Mouse (Mus musculus) embryonic facial prominence, embryonic 11.5 days (tissue): Measurements from ENCODE around the gene Olfr749. TPM values are rescaled to one million over a fixed set of nuclear protein-coding genes. Genes with fewer than 3 reads are reported as not detected.
"Not testable (repeated sequence)": the region's sequence is repeated elsewhere in the genome, so short reads cannot be mapped to it uniquely, and the experiment has no call there.

Experiments used
- ATAC-seq: fragments of 200-750 bp; cut with Nextera tagmentation; replicated peaks from 2 replicates; pipeline ENCODE4 v1.8.0; 2017; ENCODE audit warnings: low read depth; ENCODE audit not compliant: insufficient number of reproducible peaks, low FRiP score, low TSS enrichment
- DNase-seq: peaks from one replicate; pipeline ENCODE4 v3.0.0-alpha.2; 2015; ENCODE audit warnings: low spot score
- H3K27ac ChIP-seq: fragments of 300-500 bp; sonication (generic); replicated peaks from 2 replicates; pipeline ENCODE4 v1.5.1; 2014; ENCODE audit warnings: mild to moderate bottlenecking, low read depth, low read length, control low read depth
- H3K27me3 ChIP-seq: fragments of 300-500 bp; sonication (generic); 2 replicates; pipeline ENCODE4 v1.6.1; 2014; ENCODE audit warnings: mild to moderate bottlenecking, low read length, moderate library complexity, mixed read lengths; ENCODE audit not compliant: control insufficient read depth, insufficient read depth
- H3K36me3 ChIP-seq: fragments of 300-500 bp; sonication (generic); replicated peaks from 2 replicates; pipeline ENCODE4 v1.6.1; 2014; ENCODE audit warnings: low read depth, mild to moderate bottlenecking, low read length, moderate library complexity, mixed read lengths; ENCODE audit not compliant: control insufficient read depth, insufficient read depth
- H3K4me1 ChIP-seq: fragments of 300-500 bp; sonication (generic); 2 replicates; pipeline ENCODE4 v1.6.1; 2014; ENCODE audit warnings: low read length, mixed read lengths; ENCODE audit not compliant: control insufficient read depth, insufficient read depth
- H3K4me2 ChIP-seq: fragments of 300-500 bp; sonication (generic); 2 replicates; pipeline ENCODE4 v1.6.1; 2014; ENCODE audit warnings: low read depth, mild to moderate bottlenecking, control low read depth, low read length, moderate library complexity
- H3K4me3 ChIP-seq: fragments of 300-500 bp; sonication (generic); 2 replicates; pipeline ENCODE4 v1.5.1; 2014; ENCODE audit warnings: low read depth, low read length, control low read depth
- H3K9ac ChIP-seq: fragments of 300-500 bp; sonication (generic); replicated peaks from 2 replicates; pipeline ENCODE4 v1.6.1; 2014; ENCODE audit warnings: mild to moderate bottlenecking, control low read depth, low read length
- H3K9me3 ChIP-seq: fragments of 300-500 bp; sonication (generic); replicated peaks from 2 replicates; pipeline ENCODE4 v1.6.1; 2016; ENCODE audit warnings: mild to moderate bottlenecking, low read length, inconsistent platforms, mixed read lengths; ENCODE audit not compliant: control insufficient read depth
- WGBS: fragments of 180-500 bp; shearing (Covaris S2); extraction: QIAGEN DNeasy Blood & Tissue Kit; methylation state at CpG from one replicate; pipeline ENCODE4 v1.1.7; 2014; 5-methylcytosine and 5-hydroxymethylcytosine counted together
- polyA plus RNA-seq: library from polyadenylated mRNA; unstranded; fragments of >200 nt; fragmentation: Nextera tagmentation; extraction: Ambion mirVana; gene quantifications from 2 replicates; pipeline ENCODE4 v1.2.1, GENCODE M21; 2014

Gene Olfr749
- polyA plus RNA-seq, 1 experiment from 2014 or later, result not detected

- no peak for ATAC-seq
- no peaks in the 10 kb centered on the region for H3K27me3 ChIP-seq
- 72% methylated on average over 2 of the region's 2 CpGs for WGBS
These were observed 3.3 kb downstream of the Olfr749 start for GRCm38 (mm10) chr14:50741584-50741983.

GRCm38 (mm10) chr14:50740334-50740733, 4.6 kb downstream of the Olfr749 start:
- no peak overlapping the region for H3K27ac ChIP-seq
- no peaks in the 10 kb centered on the region for H3K4me1 ChIP-seq
- no peak overlapping the region for H3K4me2 ChIP-seq
- no peaks in the 10 kb centered on the region for H3K9me3 ChIP-seq
- H3K9ac ChIP-seq, result no peak overlapping the region
- DNase-seq, result no peak
- H3K27me3 ChIP-seq, result no peaks in the 10 kb centered on the region
- H3K4me3 ChIP-seq, result no peak overlapping the region
- ATAC-seq, result no peak
- 79% methylated on average over 2 of the region's 2 CpGs for WGBS
- H3K36me3 ChIP-seq, result no peaks in the 10 kb centered on the region

More at GRCm38 (mm10) chr14:50741584-50741983, 3.3 kb downstream of the Olfr749 start:
- Histone ChIP-seq H3K4me1 (no peaks in the 10 kb centered on the region), H3K9ac (no peak overlapping the region), H3K9me3 (no peaks in the 10 kb centered on the region), H3K4me2 (no peak overlapping the region), H3K27ac (no peak overlapping the region), H3K4me3 (no peak overlapping the region), H3K36me3 (no peaks in the 10 kb centered on the region)
- DNase-seq, result no peak

GRCm38 (mm10) chr14:50722371-50722770, 22.5 kb downstream of the Olfr749 start:
- not testable (repeated sequence) for H3K36me3 ChIP-seq, H3K4me2 ChIP-seq, H3K9ac ChIP-seq, H3K27ac ChIP-seq, H3K27me3 ChIP-seq, H3K4me3 ChIP-seq, ATAC-seq, H3K4me1 ChIP-seq, H3K9me3 ChIP-seq, DNase-seq
- 77% methylated on average over 3 of the region's 4 CpGs for WGBS

- H3K27me3 ChIP-seq, DNase-seq, H3K4me1 ChIP-seq, H3K9me3 ChIP-seq, H3K4me3 ChIP-seq, H3K36me3 ChIP-seq, ATAC-seq, H3K9ac ChIP-seq, H3K27ac ChIP-seq, H3K4me2 ChIP-seq: not testable (repeated sequence)
- 87% methylated on average over 15 of the region's 15 CpGs for WGBS
These were observed 25.0 kb downstream of the Olfr749 start for GRCm38 (mm10) chr14:50719875-50720274.

- no peaks in the 10 kb centered on the region for H3K9me3 ChIP-seq
- no peaks in the 10 kb centered on the region for H3K36me3 ChIP-seq
- DNase-seq (no peak), ATAC-seq (no peak)
- no peak within 1 kb of the TSS for H3K27ac ChIP-seq
- WGBS, result 85% methylated on average over 1 of the region's 1 CpGs
- no peak within 1 kb of the TSS for H3K9ac ChIP-seq
- no peak within 1 kb of the TSS for H3K4me3 ChIP-seq
- H3K4me1 ChIP-seq, result no peaks in the 10 kb centered on the region
- H3K4me2 ChIP-seq, result no peak within 1 kb of the TSS
- H3K27me3 ChIP-seq, result no peaks in the 10 kb centered on the region
These were observed 37.8 kb downstream of the Olfr749 start, which contains the start of gene Olfr748 for GRCm38 (mm10) chr14:50707073-50707472. TSS of gene Olfr748 (plus strand) at chr14:50707373.

GRCm38 (mm10) chr14:50693106-50693505, 51.8 kb downstream of the Olfr749 start, which contains the start of gene Olfr747:
TSS of gene Olfr747 (minus strand) at chr14:50693206.
- no peaks in the 10 kb centered on the region for H3K36me3 ChIP-seq
- no peak within 1 kb of the TSS for H3K27ac ChIP-seq
- DNase-seq (no peak), ATAC-seq (no peak)
- WGBS, result 93% methylated on average over 3 of the region's 3 CpGs
- no peak within 1 kb of the TSS for H3K4me3 ChIP-seq
- no peaks in the 10 kb centered on the region for H3K4me1 ChIP-seq
- H3K9ac ChIP-seq, result no peak within 1 kb of the TSS
- H3K27me3 ChIP-seq, result no peaks in the 10 kb centered on the region
- H3K9me3 ChIP-seq, result no peaks in the 10 kb centered on the region
- no peak within 1 kb of the TSS for H3K4me2 ChIP-seq

Other genes starting within 250 kb of the Olfr749 start
- gene Olfr742, start 241.5 kb downstream of the Olfr749 start, polyA plus RNA-seq, result not detected in 2 replicates
- gene Olfr743, start 223.3 kb downstream of the Olfr749 start, polyA plus RNA-seq, result not detected in 2 replicates
- gene Olfr744, start 130.2 kb downstream of the Olfr749 start, polyA plus RNA-seq, result not detected in 2 replicates
- gene Olfr745, start 105.7 kb downstream of the Olfr749 start, polyA plus RNA-seq, result not detected in 2 replicates
- not detected in 2 replicates for gene Olfr746, start 98.0 kb downstream of the Olfr749 start, polyA plus RNA-seq
- gene Olfr747, start 51.9 kb downstream of the Olfr749 start, polyA plus RNA-seq, result not detected in 2 replicates
- gene Olfr748, start 37.7 kb downstream of the Olfr749 start, polyA plus RNA-seq, result not detected in 2 replicates
- 88.7 and 93.8 TPM in 2 replicates for gene Ttc5, start 40.4 kb upstream of the Olfr749 start, polyA plus RNA-seq
- not detected in 2 replicates for gene Ccnb1ip1, start 62.6 kb upstream of the Olfr749 start, polyA plus RNA-seq
- 70.0 and 75.8 TPM in 2 replicates for gene Parp2, start 62.7 kb upstream of the Olfr749 start, polyA plus RNA-seq
- 5.3 and 5.5 TPM in 2 replicates for gene Tep1, start 125.5 kb upstream of the Olfr749 start, polyA plus RNA-seq
- 0.15 TPM in 1 of 2 replicates, not detected in the other for gene Klhl33, start 152.4 kb upstream of the Olfr749 start, polyA plus RNA-seq
- gene Osgep, start 179.8 kb upstream of the Olfr749 start, polyA plus RNA-seq, result 188 and 208 TPM in 2 replicates
- gene Apex1, start 179.9 kb upstream of the Olfr749 start, polyA plus RNA-seq, result 471 and 486 TPM in 2 replicates
- 49.1 and 52.4 TPM in 2 replicates for gene Pip4p1, start 185.8 kb upstream of the Olfr749 start, polyA plus RNA-seq
- 72.0 and 72.8 TPM in 2 replicates for gene Pnp, start 186.0 kb upstream of the Olfr749 start, polyA plus RNA-seq
- gene Gm49342, start 199.4 kb upstream of the Olfr749 start, polyA plus RNA-seq, result not detected in 2 replicates
- 0.36 and 0.47 TPM in 2 replicates for gene Pnp2, start 210.9 kb upstream of the Olfr749 start, polyA plus RNA-seq